Mouse (Mus musculus): ENCODE data around the gene Mup6. TPM values are rescaled to one million over a fixed set of nuclear protein-coding genes. Genes with fewer than 3 reads are reported as not detected.
"Not testable (repeated sequence)": the region's sequence is repeated elsewhere in the genome, so short reads cannot be mapped to it uniquely, and the experiment has no call there.

The Mup6 gene
- polyA plus RNA-seq, 1 experiment from 2014 or later = not detected

DNA sequence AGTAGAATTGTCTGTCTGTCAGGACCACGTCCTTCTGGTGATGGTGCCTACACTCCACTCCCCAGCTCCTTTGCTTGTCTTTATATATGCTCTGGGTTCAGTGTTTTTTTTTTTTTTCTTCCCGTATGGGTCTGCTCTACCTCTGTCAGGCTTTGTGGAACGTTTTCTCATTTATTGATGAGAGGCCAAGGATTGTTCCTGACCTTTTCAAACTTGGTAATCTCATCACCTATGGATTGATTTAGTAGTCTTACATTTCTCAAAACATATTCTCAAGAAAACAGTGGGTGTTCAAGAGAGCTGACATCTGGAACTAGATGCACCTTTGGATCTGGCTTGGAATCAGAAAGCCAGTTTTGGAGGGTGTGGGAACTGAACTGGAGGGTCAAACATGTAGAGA is 3.5 kb upstream of the Mup6 start, which contains the start of gene Mup4:
Gene Mup4, minus strand, starts transcription at position 101 of the 400 bp plus-strand sequence.
- no peaks in the 10 kb centered on the region for H3K4me1 ChIP-seq (replicated peaks; ENCODE audit: control insufficient read depth, insufficient read depth, low read length)
- 71% methylated on average over 3 of the region's 3 CpGs for WGBS
- H3K9me3 ChIP-seq (ENCODE audit: control insufficient read depth, low read length) = no peaks in the 10 kb centered on the region
- no peaks in the 10 kb centered on the region for H3K36me3 ChIP-seq (ENCODE audit: control insufficient read depth, insufficient read depth, low read length)
- H3K4me2 ChIP-seq (ENCODE audit: low read depth, low read length) = no peak within 1 kb of the TSS
- no peak within 1 kb of the TSS for H3K27ac ChIP-seq (ENCODE audit: low read length)
- no peaks in the 10 kb centered on the region for H3K27me3 ChIP-seq (ENCODE audit: control insufficient read depth, insufficient read depth, low read depth, low read length)
- no peak within 1 kb of the TSS for H3K9ac ChIP-seq (ENCODE audit: low read length)
- H3K4me3 ChIP-seq (ENCODE audit: low read length) = no peak within 1 kb of the TSS
- no peak for ATAC-seq (ENCODE audit: low read depth)

DNA sequence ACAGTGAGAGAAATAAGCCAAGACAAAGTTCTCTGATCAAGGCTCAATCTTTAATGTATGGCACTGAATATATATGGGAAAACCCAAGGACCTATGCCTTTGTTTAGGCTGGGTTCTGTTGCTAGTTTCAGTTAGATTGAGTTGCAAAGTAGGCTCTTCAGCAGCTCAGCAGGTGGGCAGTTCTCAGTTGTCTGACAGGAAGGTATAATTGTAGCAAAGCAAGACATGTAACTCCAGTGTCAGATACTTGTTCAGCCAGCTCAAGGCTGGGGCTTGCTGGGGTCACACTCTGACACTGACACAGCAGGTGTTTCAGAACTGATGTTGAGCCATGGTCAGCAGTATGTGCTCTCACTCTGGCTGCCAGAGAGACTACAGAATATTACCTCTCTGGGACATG is 33.8 kb downstream of the Mup6 start:
- not testable (repeated sequence) for H3K4me2 ChIP-seq (ENCODE audit: low read depth, low read length); H3K36me3 ChIP-seq (ENCODE audit: control insufficient read depth, insufficient read depth, low read length); ATAC-seq (ENCODE audit: low read depth); H3K4me3 ChIP-seq (ENCODE audit: low read length); H3K9ac ChIP-seq (ENCODE audit: low read length); H3K27ac ChIP-seq (ENCODE audit: low read length); H3K27me3 ChIP-seq (ENCODE audit: control insufficient read depth, insufficient read depth, low read depth, low read length); H3K9me3 ChIP-seq (ENCODE audit: control insufficient read depth, low read length); H3K4me1 ChIP-seq (replicated peaks; ENCODE audit: control insufficient read depth, insufficient read depth, low read length)

DNA sequence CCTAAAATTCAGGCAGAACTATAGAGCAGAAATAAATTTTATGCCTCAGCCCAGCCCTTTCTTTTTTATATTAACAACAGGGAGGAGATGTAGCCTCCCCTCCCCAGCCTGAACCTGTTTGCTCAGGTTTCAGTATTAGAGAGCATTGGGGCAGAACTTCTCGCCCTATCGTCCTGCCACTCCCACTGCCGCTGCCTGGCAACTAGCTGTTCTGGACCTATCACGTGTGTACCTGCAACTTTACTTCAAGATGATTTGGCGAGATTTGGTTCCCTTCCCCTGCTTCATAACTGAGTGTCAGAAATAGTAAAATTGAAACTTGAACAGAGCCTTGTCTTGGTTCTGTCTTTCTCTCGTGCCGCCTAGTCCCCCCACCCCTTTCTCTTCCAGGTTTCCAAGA is 56.0 kb downstream of the Mup6 start:
- ATAC-seq (ENCODE audit: low read depth); H3K4me1 ChIP-seq (replicated peaks; ENCODE audit: control insufficient read depth, insufficient read depth, low read length); H3K9ac ChIP-seq (ENCODE audit: low read length); H3K27me3 ChIP-seq (ENCODE audit: control insufficient read depth, insufficient read depth, low read depth, low read length); H3K36me3 ChIP-seq (ENCODE audit: control insufficient read depth, insufficient read depth, low read length); H3K9me3 ChIP-seq (ENCODE audit: control insufficient read depth, low read length); H3K4me3 ChIP-seq (ENCODE audit: low read length); H3K4me2 ChIP-seq (ENCODE audit: low read depth, low read length); H3K27ac ChIP-seq (ENCODE audit: low read length): not testable (repeated sequence)
- WGBS = 82% methylated on average over 7 of the region's 7 CpGs

DNA sequence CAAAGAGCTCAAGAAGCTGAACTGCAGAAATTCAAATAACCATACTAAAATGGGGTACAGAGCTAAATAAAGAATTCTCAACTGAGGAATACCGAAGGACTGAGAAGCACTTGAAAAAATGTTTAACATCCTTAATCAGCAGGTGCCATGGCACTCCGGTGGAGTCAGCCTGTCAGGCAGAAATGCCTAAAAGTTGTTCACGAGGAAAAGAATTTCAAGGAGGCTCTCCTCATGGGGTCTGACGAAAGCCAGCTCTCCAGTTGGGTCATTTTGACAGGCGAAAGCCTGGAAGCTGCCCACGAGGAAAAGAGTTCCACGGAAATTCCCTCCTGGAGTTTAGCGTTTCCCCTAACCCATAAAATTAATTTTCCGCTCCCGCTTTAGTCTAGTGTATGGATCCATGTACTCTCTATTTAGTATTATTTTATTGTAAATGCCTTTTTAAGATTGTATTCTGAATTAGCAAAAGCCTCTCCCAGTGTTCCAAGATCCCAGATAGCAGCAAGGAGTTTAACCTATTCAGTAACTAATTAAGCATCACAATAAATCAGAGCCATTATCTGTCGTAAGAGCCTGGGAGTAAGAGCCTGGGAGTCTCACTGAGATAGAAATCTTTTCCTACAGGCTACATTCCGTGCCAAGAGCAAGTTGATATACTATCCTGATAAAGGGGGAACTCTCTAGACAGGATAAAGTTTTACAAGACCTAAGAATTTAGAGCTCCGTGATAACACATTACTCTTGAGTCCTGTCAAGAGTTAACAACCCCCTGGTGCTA is 65.4 kb downstream of the Mup6 start:
- WGBS = 57% methylated on average over 12 of the region's 13 CpGs
- H3K36me3 ChIP-seq (ENCODE audit: control insufficient read depth, insufficient read depth, low read length); ATAC-seq (ENCODE audit: low read depth); H3K27me3 ChIP-seq (ENCODE audit: control insufficient read depth, insufficient read depth, low read depth, low read length); H3K4me2 ChIP-seq (ENCODE audit: low read depth, low read length); H3K27ac ChIP-seq (ENCODE audit: low read length); H3K9ac ChIP-seq (ENCODE audit: low read length); H3K4me3 ChIP-seq (ENCODE audit: low read length); H3K4me1 ChIP-seq (replicated peaks; ENCODE audit: control insufficient read depth, insufficient read depth, low read length); H3K9me3 ChIP-seq (ENCODE audit: control insufficient read depth, low read length): not testable (repeated sequence)

Other genes starting within 250 kb of the Mup6 start
- gene Inip, start 162.7 kb upstream of the Mup6 start, polyA plus RNA-seq (2015; fragmentation: Nextera tagmentation; extraction: Ambion mirVana) = 46.9 and 47.7 TPM in 2 replicates
- 6.9 and 7.7 TPM in 2 replicates for gene Snx30, start 158.5 kb upstream of the Mup6 start, polyA plus RNA-seq (2015; fragmentation: Nextera tagmentation; extraction: Ambion mirVana)
- gene Slc46a2, start 49.2 kb upstream of the Mup6 start, polyA plus RNA-seq (2015; fragmentation: Nextera tagmentation; extraction: Ambion mirVana) = 1.1 and 2.5 TPM in 2 replicates
- not detected in 2 replicates for gene Mup4, start 3.6 kb upstream of the Mup6 start, polyA plus RNA-seq (2015; fragmentation: Nextera tagmentation; extraction: Ambion mirVana)
- gene Mup7, start 106.2 kb downstream of the Mup6 start, polyA plus RNA-seq (2015; fragmentation: Nextera tagmentation; extraction: Ambion mirVana) = not detected in 2 replicates
- gene Mup2, start 190.0 kb downstream of the Mup6 start, polyA plus RNA-seq (2015; fragmentation: Nextera tagmentation; extraction: Ambion mirVana) = not detected in 2 replicates

All from lung, embryonic 16.5 days (tissue).